Mouse (Mus musculus) intestine, postnatal 0 days (tissue): ENCODE measurements around the gene 4930407I10Rik. TPM values are rescaled to one million over a fixed set of nuclear protein-coding genes. Genes with fewer than 3 reads are reported as not detected.

Experiments used
- ATAC-seq: fragments of 200-750 bp; cut with Nextera tagmentation; 2 replicates; pipeline ENCODE4 v1.8.0; 2017; ENCODE audit warnings: mild to moderate bottlenecking, moderate TSS enrichment, moderate library complexity
- H3K27ac ChIP-seq: fragments of 300-500 bp; sonication (generic); 2 replicates; pipeline ENCODE4 v1.5.1; 2014; ENCODE audit warnings: mild to moderate bottlenecking, low read depth, low read length, moderate library complexity
- H3K27me3 ChIP-seq: fragments of 300-500 bp; sonication (generic); replicated peaks from 2 replicates; pipeline ENCODE4 v1.6.1; 2014; ENCODE audit warnings: low read length, mixed read lengths; ENCODE audit not compliant: control insufficient read depth, insufficient read depth
- H3K36me3 ChIP-seq: fragments of 300-500 bp; sonication (generic); 2 replicates; pipeline ENCODE4 v1.6.1; 2014; ENCODE audit warnings: mild to moderate bottlenecking, moderate library complexity; ENCODE audit not compliant: control insufficient read depth, insufficient read depth
- H3K4me1 ChIP-seq: fragments of 300-500 bp; sonication (generic); replicated peaks from 2 replicates; pipeline ENCODE4 v1.6.1; 2014; ENCODE audit warnings: antibody characterized with exemption, low read length, mixed read lengths; ENCODE audit not compliant: control insufficient read depth, insufficient read depth
- H3K4me2 ChIP-seq: fragments of 300-500 bp; sonication (generic); replicated peaks from 2 replicates; pipeline ENCODE4 v1.6.1; 2014; ENCODE audit warnings: low read depth, mild to moderate bottlenecking, moderate library complexity
- H3K4me3 ChIP-seq: fragments of 300-500 bp; sonication (generic); 2 replicates; pipeline ENCODE4 v1.5.1; 2014; ENCODE audit warnings: low read depth, low read length
- H3K9ac ChIP-seq: fragments of 300-500 bp; sonication (generic); 2 replicates; pipeline ENCODE4 v1.6.1; 2014; ENCODE audit warnings: mild to moderate bottlenecking, low read depth, low read length
- H3K9me3 ChIP-seq: fragments of 300-500 bp; sonication (generic); 2 replicates; pipeline ENCODE4 v1.6.1; 2016; ENCODE audit warnings: mixed run types; ENCODE audit not compliant: control insufficient read depth
- CTCF ChIP-seq: sonication (generic); IDR thresholded peaks from 2 replicates; pipeline ENCODE4 v1.5.1; 2016; ENCODE audit warnings: low read depth, mild to moderate bottlenecking, control low read depth, antibody characterized with exemption, moderate library complexity
- WGBS: fragments of 180-500 bp; shearing (Covaris S2); extraction: QIAGEN DNeasy Blood & Tissue Kit; methylation state at CpG from one replicate; pipeline ENCODE4 v1.1.7; 2014; 5-methylcytosine and 5-hydroxymethylcytosine counted together
- polyA plus RNA-seq: library from polyadenylated mRNA; unstranded; fragments of >200 nt; fragmentation: Nextera tagmentation; extraction: Ambion mirVana; gene quantifications from 2 replicates; pipeline ENCODE4 v1.2.1, GENCODE M21; 2015

The 4930407I10Rik gene
- polyA plus RNA-seq, 1 experiment from 2014 or later: not detected

DNA sequence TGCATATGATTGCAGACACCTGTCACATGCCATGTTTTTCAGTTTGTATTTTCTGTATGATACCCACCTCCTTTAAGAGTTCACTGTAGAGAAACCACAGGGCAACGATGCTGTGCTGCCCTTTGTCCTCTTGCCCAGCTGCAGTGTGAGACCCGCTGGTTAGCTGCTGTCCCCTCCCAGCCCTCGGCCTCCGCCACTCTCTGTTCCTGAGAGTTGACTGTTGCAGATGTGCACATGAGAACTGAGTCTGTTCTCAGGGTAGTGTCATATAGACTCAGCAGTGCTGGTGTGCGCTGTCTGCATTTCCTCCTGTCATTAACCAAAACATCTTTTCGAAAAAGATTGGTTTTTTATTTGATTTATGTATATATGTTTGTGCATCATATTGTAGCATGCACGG is 26.6 kb upstream of the 4930407I10Rik start:
- H3K4me1 ChIP-seq: no peaks in the 10 kb centered on the region
- ATAC-seq: no peak

DNA sequence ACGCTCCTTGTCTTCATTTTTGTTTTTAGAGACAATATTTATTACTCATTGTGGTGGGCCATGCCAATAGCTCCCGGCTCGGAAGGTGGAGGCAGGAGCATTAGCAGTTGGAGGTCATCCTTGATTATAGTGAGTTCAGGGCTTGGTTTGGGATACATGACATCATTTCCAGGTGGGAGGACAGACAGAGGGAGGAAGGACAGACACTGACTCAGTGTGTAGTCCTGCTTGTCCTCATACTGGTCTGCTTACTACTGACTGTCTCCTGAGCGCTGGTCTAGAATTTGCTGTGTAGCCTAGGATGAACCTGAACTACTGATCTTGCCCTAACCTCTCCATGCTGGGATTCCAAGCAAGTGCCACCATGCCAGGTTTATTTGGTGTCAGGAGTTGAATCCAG is 25.2 kb upstream of the 4930407I10Rik start, which contains the start of gene Desi1:
Gene Desi1, minus strand, starts transcription at position 101 of the 400 bp plus-strand sequence.
- no peak within 1 kb of the TSS for H3K4me2 ChIP-seq
- WGBS: 95% methylated on average over 4 of the region's 4 CpGs

More for the DNA sequence above, 26.6 kb upstream of the 4930407I10Rik start:
- H3K9ac ChIP-seq: no peak overlapping the region
- H3K4me2 ChIP-seq: no peak overlapping the region
- 87% methylated on average over 7 of the region's 7 CpGs for WGBS
- H3K4me3 ChIP-seq: no peak overlapping the region
- H3K36me3 ChIP-seq: peaks cover 49% of the 10 kb centered on the region
- no peaks in the 10 kb centered on the region for H3K27me3 ChIP-seq
- TF ChIP-seq CTCF: no peak
- no peaks in the 10 kb centered on the region for H3K9me3 ChIP-seq
- no peak overlapping the region for H3K27ac ChIP-seq

DNA sequence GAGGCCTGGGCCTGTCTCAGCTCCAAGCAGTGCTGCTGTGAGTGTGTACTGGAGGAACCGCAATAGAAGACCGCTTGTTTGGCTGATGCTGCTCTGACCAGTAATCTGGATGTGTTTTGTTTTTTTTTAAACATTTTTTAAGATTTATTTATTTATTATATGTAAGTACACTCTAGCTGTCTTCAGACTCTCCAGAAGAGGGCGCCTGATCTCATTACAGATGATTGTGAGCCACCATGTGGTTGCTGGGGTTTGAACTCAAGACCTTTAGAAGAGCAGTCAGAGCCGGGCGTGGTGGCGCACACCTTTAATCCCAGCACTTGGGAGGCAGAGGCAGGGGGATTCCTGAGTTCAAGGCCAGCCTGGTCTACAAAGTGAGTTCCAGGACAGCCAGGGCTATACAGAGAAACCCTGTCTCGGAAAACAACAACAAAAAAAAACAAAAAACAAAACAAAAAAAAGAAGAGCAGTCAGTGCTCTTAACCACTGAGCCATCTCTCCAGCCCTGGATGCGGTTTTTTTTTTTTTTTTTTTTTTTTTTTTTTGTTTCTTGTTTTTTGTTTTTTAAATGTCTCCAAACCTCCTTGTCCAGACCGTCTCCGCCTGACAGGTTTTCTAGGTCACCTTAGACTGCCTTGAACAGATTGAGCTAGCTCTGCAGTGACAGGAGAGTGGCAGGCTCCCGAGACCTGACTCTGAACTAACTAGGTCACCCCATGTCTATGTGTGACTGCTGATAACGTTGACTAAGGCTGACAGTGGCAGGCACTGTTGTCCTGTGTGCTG is 22.9 kb upstream of the 4930407I10Rik start:
- no peak for ATAC-seq
- no peak overlapping the region for H3K4me3 ChIP-seq
- TF ChIP-seq CTCF: peak; percentile 59
- no peaks in the 10 kb centered on the region for H3K27me3 ChIP-seq
- WGBS: 84% methylated on average over 12 of the region's 12 CpGs
- no peak overlapping the region for H3K4me2 ChIP-seq
- peaks cover 38% of the 10 kb centered on the region for H3K36me3 ChIP-seq
- H3K4me1 ChIP-seq: no peaks in the 10 kb centered on the region
- no peaks in the 10 kb centered on the region for H3K9me3 ChIP-seq
- H3K27ac ChIP-seq: no peak overlapping the region
- no peak overlapping the region for H3K9ac ChIP-seq

More for the DNA sequence above, 25.2 kb upstream of the 4930407I10Rik start, which contains the start of gene Desi1:
- Histone ChIP-seq H3K27me3 (no peaks in the 10 kb centered on the region), H3K9me3 (no peaks in the 10 kb centered on the region), H3K4me1 (no peaks in the 10 kb centered on the region), H3K36me3 (peaks cover 49% of the 10 kb centered on the region), H3K9ac (no peak within 1 kb of the TSS), H3K4me3 (no peak within 1 kb of the TSS), H3K27ac (no peak within 1 kb of the TSS)
- TF ChIP-seq CTCF: no peak
- no peak for ATAC-seq

GRCm38 (mm10) chr15:82040650-82041049 is 18.3 kb upstream of the 4930407I10Rik start:
- WGBS: 91% methylated on average over 1 of the region's 1 CpGs
- Histone ChIP-seq H3K27ac (no peak overlapping the region), H3K36me3 (peaks cover 43% of the 10 kb centered on the region), H3K4me1 (no peaks in the 10 kb centered on the region), H3K4me2 (no peak overlapping the region), H3K4me3 (no peak overlapping the region), H3K9me3 (no peaks in the 10 kb centered on the region), H3K9ac (no peak overlapping the region), H3K27me3 (no peaks in the 10 kb centered on the region)
- ATAC-seq: no peak
- peak; percentile 87 for TF ChIP-seq CTCF

DNA sequence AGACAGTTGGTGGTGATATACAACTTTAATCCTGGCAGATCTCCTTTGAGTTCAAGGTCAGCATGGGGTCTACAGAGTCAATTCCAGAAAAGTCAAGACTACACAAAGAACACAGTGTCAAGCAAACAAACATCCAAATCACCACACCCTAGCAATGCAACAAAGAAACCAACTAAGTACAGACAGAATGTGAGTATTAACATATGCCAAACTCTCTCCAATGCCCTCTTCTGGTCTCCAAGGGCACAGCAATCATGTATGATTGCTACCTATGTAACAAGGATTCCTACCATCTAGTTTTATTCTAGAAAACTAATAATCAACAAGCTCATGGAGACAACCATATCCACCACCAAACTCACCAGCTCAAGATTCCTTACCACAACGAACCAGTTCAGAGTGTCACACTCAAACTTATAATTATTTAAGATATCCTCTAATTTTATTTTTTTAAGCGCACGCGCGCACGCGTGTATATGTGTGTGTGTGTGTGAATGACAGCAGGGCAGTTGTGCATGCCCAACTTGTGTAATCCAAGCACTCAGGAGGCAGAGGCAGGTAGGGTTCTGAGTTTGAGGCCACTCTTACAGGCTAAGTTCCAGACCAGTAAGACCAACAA is 14.7 kb upstream of the 4930407I10Rik start:
- Histone ChIP-seq H3K9ac (no peak overlapping the region), H3K36me3 (peaks cover 21% of the 10 kb centered on the region), H3K4me3 (no peak overlapping the region), H3K9me3 (no peaks in the 10 kb centered on the region), H3K27me3 (no peaks in the 10 kb centered on the region), H3K4me1 (0 out of 2 replicates have a peak, but pooled peaks cover 5% of the 10 kb centered on the region), H3K4me2 (no peak overlapping the region), H3K27ac (no peak overlapping the region)
- peak; percentile 63 for TF ChIP-seq CTCF
- ATAC-seq: no peak
- 97% methylated on average over 7 of the region's 7 CpGs for WGBS

GRCm38 (mm10) chr15:82046246-82046891 is 12.6 kb upstream of the 4930407I10Rik start:
- H3K4me1 ChIP-seq: 0 out of 2 replicates have a peak, but pooled peaks cover 5% of the 10 kb centered on the region
- TF ChIP-seq CTCF: no peak
- peak overlapping the region; percentile 93 for H3K9ac ChIP-seq
- peak overlapping the region; percentile 97 for H3K4me3 ChIP-seq
- H3K36me3 ChIP-seq: peaks cover 14% of the 10 kb centered on the region; the same call in 1 of the 2 replicates
- WGBS: 1% methylated on average over 26 of the region's 26 CpGs
- no peaks in the 10 kb centered on the region for H3K9me3 ChIP-seq
- peak; percentile 33; the same call in 1 of the 2 replicates for ATAC-seq
- peak overlapping the region; percentile 91 for H3K4me2 ChIP-seq
- H3K27ac ChIP-seq: peak overlapping the region; percentile 79; the same call in 1 of the 2 replicates
- H3K27me3 ChIP-seq: no peaks in the 10 kb centered on the region
